Mouse (Mus musculus) limb, embryonic 12.5 days (tissue): ENCODE measurements around the gene Gm21905. TPM values are rescaled to one million over a fixed set of nuclear protein-coding genes. Genes with fewer than 3 reads are reported as not detected.

Experiments
- ATAC-seq: fragments of 200-750 bp; cut with Nextera tagmentation; 2 replicates; pipeline ENCODE4 v1.8.0; 2017; ENCODE audit warnings: low read depth, moderate TSS enrichment; ENCODE audit not compliant: insufficient number of reproducible peaks, insufficient read depth, low FRiP score, low TSS enrichment
- H3K27ac ChIP-seq: fragments of 300-500 bp; sonication (generic); 2 replicates; pipeline ENCODE4 v1.5.1; 2016; ENCODE audit warnings: mild to moderate bottlenecking, moderate library complexity
- H3K27me3 ChIP-seq: fragments of 300-500 bp; sonication (generic); 2 replicates; pipeline ENCODE4 v1.6.1; 2016; ENCODE audit warnings: mild to moderate bottlenecking, moderate library complexity
- H3K36me3 ChIP-seq: fragments of 300-500 bp; sonication (generic); 2 replicates; pipeline ENCODE4 v1.6.1; 2016; ENCODE audit warnings: mild to moderate bottlenecking, moderate library complexity
- H3K4me1 ChIP-seq: fragments of 300-500 bp; sonication (generic); replicated peaks from 2 replicates; pipeline ENCODE4 v1.6.1; 2016
- H3K4me2 ChIP-seq: fragments of 300-500 bp; sonication (generic); 2 replicates; pipeline ENCODE4 v1.6.1; 2016; ENCODE audit warnings: mild to moderate bottlenecking, moderate library complexity
- H3K4me3 ChIP-seq: fragments of 300-500 bp; sonication (generic); replicated peaks from 2 replicates; pipeline ENCODE4 v1.5.1; 2016; ENCODE audit warnings: mild to moderate bottlenecking
- H3K9ac ChIP-seq: fragments of 300-500 bp; sonication (generic); replicated peaks from 2 replicates; pipeline ENCODE4 v1.6.1; 2016; ENCODE audit warnings: mild to moderate bottlenecking, moderate library complexity
- H3K9me3 ChIP-seq: fragments of 300-500 bp; sonication (generic); 2 replicates; pipeline ENCODE4 v1.6.1; 2016; ENCODE audit warnings: mild to moderate bottlenecking, moderate library complexity
- WGBS: fragments of 180-500 bp; shearing (Covaris S2); methylation state at CpG from one replicate; pipeline ENCODE4 v1.1.7; 2016; 5-methylcytosine and 5-hydroxymethylcytosine counted together
- polyA plus RNA-seq: library from polyadenylated mRNA; unstranded; fragments of >200 nt; fragmentation: Nextera tagmentation; extraction: Ambion mirVana; gene quantifications from 2 replicates; pipeline ENCODE4 v1.2.1, GENCODE M21; 2016

The Gm21905 gene
- not detected in 2 replicates for polyA plus RNA-seq

GRCm38 (mm10) chr5:67946321-67946720 lies at the start of gene Gm21905:
Gene Gm21905, minus strand, starts transcription at chr5:67946421.
- Histone ChIP-seq H3K4me3 (no peak within 1 kb of the TSS), H3K36me3 (no peaks in the 10 kb centered on the region), H3K4me1 (no peaks in the 10 kb centered on the region), H3K9me3 (no peaks in the 10 kb centered on the region), H3K27me3 (no peaks in the 10 kb centered on the region), H3K4me2 (no peak within 1 kb of the TSS), H3K9ac (no peak within 1 kb of the TSS), H3K27ac (no peak within 1 kb of the TSS)
- WGBS: 85% methylated on average over 5 of the region's 5 CpGs
- ATAC-seq: no peak

- no peaks in the 10 kb centered on the region for H3K36me3 ChIP-seq
- H3K9ac ChIP-seq: no peak overlapping the region
- no peaks in the 10 kb centered on the region for H3K4me1 ChIP-seq
- no peak overlapping the region for H3K27ac ChIP-seq
- H3K27me3 ChIP-seq: no peaks in the 10 kb centered on the region
- H3K9me3 ChIP-seq: no peaks in the 10 kb centered on the region
- H3K4me2 ChIP-seq: no peak overlapping the region
- no peak overlapping the region for H3K4me3 ChIP-seq
- no peak for ATAC-seq
Observed at GRCm38 (mm10) chr5:67990426-67990825, 44.2 kb upstream of the Gm21905 start.

GRCm38 (mm10) chr5:67981946-67982526 lies 35.8 kb upstream of the Gm21905 start:
- H3K36me3 ChIP-seq: no peaks in the 10 kb centered on the region
- H3K4me1 ChIP-seq: no peaks in the 10 kb centered on the region
- no peaks in the 10 kb centered on the region for H3K27me3 ChIP-seq
- no peak overlapping the region for H3K9ac ChIP-seq
- no peaks in the 10 kb centered on the region for H3K9me3 ChIP-seq
- ATAC-seq: no peak
- 75% methylated on average over 3 of the region's 3 CpGs for WGBS
- no peak overlapping the region for H3K27ac ChIP-seq
- H3K4me2 ChIP-seq: no peak overlapping the region
- no peak overlapping the region for H3K4me3 ChIP-seq

GRCm38 (mm10) chr5:67969536-67969935 lies 23.3 kb upstream of the Gm21905 start:
- 82% methylated on average over 7 of the region's 7 CpGs for WGBS

GRCm38 (mm10) chr5:67961708-67962629 lies 15.7 kb upstream of the Gm21905 start:
- no peak for ATAC-seq
- Histone ChIP-seq H3K9me3 (no peaks in the 10 kb centered on the region), H3K4me2 (no peak overlapping the region), H3K4me1 (no peaks in the 10 kb centered on the region), H3K4me3 (no peak overlapping the region), H3K9ac (no peak overlapping the region), H3K36me3 (no peaks in the 10 kb centered on the region), H3K27ac (no peak overlapping the region), H3K27me3 (no peaks in the 10 kb centered on the region)
- 82% methylated on average over 7 of the region's 7 CpGs for WGBS

More at GRCm38 (mm10) chr5:67969536-67969935, 23.3 kb upstream of the Gm21905 start:
- no peak overlapping the region for H3K27ac ChIP-seq
- H3K9ac ChIP-seq: no peak overlapping the region
- no peaks in the 10 kb centered on the region for H3K36me3 ChIP-seq
- H3K4me1 ChIP-seq: no peaks in the 10 kb centered on the region
- H3K27me3 ChIP-seq: no peaks in the 10 kb centered on the region
- no peaks in the 10 kb centered on the region for H3K9me3 ChIP-seq
- no peak overlapping the region for H3K4me3 ChIP-seq
- no peak for ATAC-seq
- H3K4me2 ChIP-seq: no peak overlapping the region

- Histone ChIP-seq H3K36me3 (no peaks in the 10 kb centered on the region), H3K27me3 (no peaks in the 10 kb centered on the region), H3K27ac (no peak overlapping the region), H3K4me1 (no peaks in the 10 kb centered on the region), H3K4me2 (no peak overlapping the region), H3K9me3 (no peaks in the 10 kb centered on the region), H3K4me3 (no peak overlapping the region), H3K9ac (no peak overlapping the region)
- WGBS: 79% methylated on average over 7 of the region's 7 CpGs
- no peak for ATAC-seq
Observed at GRCm38 (mm10) chr5:67955486-67955885, 9.3 kb upstream of the Gm21905 start.

- ATAC-seq: no peak
- Histone ChIP-seq H3K36me3 (no peaks in the 10 kb centered on the region), H3K27ac (no peak overlapping the region), H3K27me3 (no peaks in the 10 kb centered on the region), H3K4me2 (no peak overlapping the region), H3K4me3 (no peak overlapping the region), H3K4me1 (no peaks in the 10 kb centered on the region), H3K9ac (no peak overlapping the region), H3K9me3 (no peaks in the 10 kb centered on the region)
- 77% methylated on average over 4 of the region's 4 CpGs for WGBS
Observed at GRCm38 (mm10) chr5:67954097-67954496, 7.9 kb upstream of the Gm21905 start.

GRCm38 (mm10) chr5:67948074-67948473 lies 1.9 kb upstream of the Gm21905 start:
- Histone ChIP-seq H3K9me3 (no peaks in the 10 kb centered on the region), H3K9ac (no peak overlapping the region), H3K4me3 (no peak overlapping the region), H3K4me1 (no peaks in the 10 kb centered on the region), H3K27me3 (no peaks in the 10 kb centered on the region), H3K4me2 (no peak overlapping the region), H3K36me3 (no peaks in the 10 kb centered on the region), H3K27ac (no peak overlapping the region)
- no peak for ATAC-seq
- WGBS: 90% methylated on average over 5 of the region's 5 CpGs

- H3K9me3 ChIP-seq: no peaks in the 10 kb centered on the region
- H3K4me1 ChIP-seq: no peaks in the 10 kb centered on the region
- no peak overlapping the region for H3K27ac ChIP-seq
- H3K9ac ChIP-seq: no peak overlapping the region
- no peaks in the 10 kb centered on the region for H3K27me3 ChIP-seq
- no peak overlapping the region for H3K4me2 ChIP-seq
- ATAC-seq: no peak
- H3K4me3 ChIP-seq: no peak overlapping the region
- no peaks in the 10 kb centered on the region for H3K36me3 ChIP-seq
Observed at GRCm38 (mm10) chr5:67947006-67947405, 785 bp upstream of the Gm21905 start.

GRCm38 (mm10) chr5:67944074-67944785 lies 2.0 kb downstream of the Gm21905 start:
- no peaks in the 10 kb centered on the region for H3K4me1 ChIP-seq
- ATAC-seq: no peak
- H3K27me3 ChIP-seq: no peaks in the 10 kb centered on the region
- no peak overlapping the region for H3K27ac ChIP-seq
- H3K4me3 ChIP-seq: no peak overlapping the region
- no peak overlapping the region for H3K9ac ChIP-seq
- 97% methylated on average over 1 of the region's 1 CpGs for WGBS
- H3K36me3 ChIP-seq: no peaks in the 10 kb centered on the region
- H3K4me2 ChIP-seq: no peak overlapping the region
- H3K9me3 ChIP-seq: no peaks in the 10 kb centered on the region

- Histone ChIP-seq H3K27me3 (no peaks in the 10 kb centered on the region), H3K36me3 (no peaks in the 10 kb centered on the region), H3K4me3 (no peak overlapping the region), H3K9me3 (no peaks in the 10 kb centered on the region), H3K9ac (no peak overlapping the region), H3K27ac (no peak overlapping the region), H3K4me1 (no peaks in the 10 kb centered on the region), H3K4me2 (no peak overlapping the region)
- ATAC-seq: no peak
- 43% methylated on average over 2 of the region's 2 CpGs for WGBS
Observed at GRCm38 (mm10) chr5:67943199-67943598, 3.0 kb downstream of the Gm21905 start.
